Mouse (Mus musculus): ENCODE results near the gene Tcaim.

The Tcaim gene

DNA sequence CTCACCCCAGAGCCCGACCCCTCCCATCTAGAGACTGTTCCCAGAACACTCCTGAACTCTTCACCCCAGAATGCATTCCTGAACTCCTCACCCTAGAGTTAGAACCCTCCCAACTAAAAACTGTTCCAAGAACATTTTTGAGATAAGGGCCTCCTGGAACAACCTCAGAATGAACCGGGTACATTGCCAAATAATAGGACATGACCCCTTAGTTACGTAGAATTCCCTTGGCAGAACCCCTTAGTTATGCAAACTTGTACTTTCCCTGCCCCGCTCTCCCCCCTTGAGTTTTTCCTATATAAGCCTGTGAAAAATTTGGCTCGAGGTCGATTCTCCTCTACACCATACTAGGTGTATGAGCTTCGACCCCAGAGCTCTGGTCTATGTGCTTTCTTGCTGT is 49.8 kb downstream of the Tcaim start:
- DNase-seq: peak; percentile 90

DNA sequence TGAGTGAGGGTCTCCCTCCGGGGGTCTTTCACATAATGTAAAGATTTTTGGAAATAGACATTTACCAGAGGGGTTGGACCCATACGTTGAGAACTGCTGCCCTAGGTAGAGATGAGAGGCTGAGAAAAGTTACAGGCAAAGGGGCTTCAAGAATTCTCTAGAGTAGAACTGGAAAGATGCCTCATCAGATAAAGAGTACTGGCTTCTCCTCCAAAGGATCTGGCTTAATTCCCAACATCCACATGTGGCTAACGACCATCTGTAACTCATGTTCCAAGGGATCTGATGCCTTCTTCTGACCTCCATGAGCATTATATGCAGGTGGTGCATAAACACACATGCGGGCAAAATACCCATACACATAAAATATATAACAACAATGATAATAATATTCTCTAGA is 50.3 kb downstream of the Tcaim start:
- DNase-seq: no peak

DNA sequence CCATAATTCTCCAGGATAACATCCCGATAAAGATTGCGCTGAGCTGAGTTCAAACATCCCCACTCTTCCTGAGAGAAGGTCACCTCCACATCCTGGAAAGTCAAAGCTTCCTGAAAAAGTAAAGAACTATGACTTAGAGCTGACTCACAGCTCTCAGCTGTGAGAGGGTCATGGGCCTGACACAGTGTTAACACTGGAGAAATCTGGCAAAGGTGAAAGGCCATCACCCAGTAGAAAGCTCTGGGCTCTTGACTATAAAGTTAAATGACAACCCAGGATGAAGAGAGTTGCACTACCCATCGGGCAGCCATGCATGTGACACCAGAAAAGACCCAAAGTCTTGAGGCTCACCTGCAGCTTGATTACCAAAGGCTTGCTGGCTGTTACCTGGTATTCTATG is 51.4 kb downstream of the Tcaim start:
- DNase-seq: no peak

DNA sequence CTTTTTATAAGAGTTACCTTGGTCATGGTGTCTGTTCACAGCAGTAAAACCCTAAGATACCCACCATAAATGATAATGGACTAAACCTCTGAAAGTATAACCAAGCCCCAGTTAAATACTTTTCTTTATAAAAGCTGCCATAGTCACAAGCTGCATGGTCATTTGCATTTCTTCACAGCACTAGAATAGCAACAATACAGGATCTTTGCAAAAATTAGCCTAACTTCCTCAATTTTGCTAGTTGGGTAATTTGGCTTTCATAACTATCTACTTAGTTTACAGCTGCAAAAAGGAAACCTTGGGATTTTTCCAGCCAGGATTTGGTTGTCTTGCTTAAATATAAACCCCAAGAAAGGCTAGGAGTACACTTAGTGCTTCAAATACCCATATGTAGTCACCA is 55.4 kb downstream of the Tcaim start:
- no peak for DNase-seq

DNA sequence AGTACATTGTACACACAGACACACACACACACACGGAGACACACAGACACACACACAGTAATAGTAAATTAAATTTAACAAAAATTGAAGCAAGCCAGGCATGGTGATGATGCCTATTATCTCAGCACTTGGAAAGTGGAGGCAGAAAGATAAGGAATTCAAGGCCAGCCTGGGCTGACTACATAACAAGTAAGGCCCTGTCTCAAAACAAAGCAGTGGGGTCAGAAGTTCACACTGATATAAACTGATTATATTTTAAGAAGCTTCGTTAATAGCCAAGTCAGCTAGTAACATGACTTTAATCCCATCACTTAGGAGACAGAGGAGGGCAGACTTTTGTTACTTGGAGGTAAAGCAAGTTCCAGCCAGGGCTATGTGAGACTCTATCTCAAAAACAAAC is 58.4 kb downstream of the Tcaim start:
- DNase-seq: no peak

DNA sequence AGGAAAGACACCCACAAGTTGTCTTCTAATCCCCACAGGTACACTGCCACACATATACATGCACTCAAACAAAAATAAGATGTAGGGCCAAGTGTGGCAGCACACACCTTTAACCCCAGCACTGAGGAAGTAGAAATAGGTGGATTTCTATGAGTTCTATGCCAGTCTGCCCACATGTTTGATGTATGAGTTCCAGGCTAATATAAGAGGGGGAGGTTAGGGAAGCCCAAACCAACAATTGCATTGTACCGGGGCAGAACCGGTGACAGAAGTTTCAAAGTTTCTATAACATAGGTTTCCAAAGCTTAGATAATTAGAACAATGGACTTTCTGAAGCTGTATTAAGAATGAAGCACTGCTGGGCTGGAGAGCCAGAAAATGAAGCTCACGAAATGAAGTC is 59.5 kb downstream of the Tcaim start:
- no peak for DNase-seq

DNA sequence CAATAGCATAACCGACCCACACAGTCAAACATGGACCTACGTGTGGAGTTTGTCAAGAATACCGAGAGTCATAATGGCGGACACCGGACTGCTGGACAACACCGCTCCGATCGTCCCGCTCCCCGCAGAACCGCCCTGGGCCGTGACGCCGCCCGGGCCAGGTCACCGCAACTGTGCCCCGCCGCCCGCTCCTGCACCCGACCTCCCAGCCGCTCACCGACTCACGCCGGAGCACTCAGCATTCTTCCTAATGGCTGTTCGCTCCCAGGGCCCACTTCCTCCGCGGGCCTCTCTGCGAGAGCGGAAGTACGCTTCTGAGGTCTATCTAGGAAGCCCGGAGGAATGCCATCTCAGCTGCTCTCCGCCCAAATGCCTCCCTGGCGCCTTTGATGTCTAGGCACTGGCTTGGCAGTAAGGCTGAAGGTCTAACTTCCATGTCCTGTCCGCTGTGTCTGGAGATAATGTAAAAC is 60.4 kb downstream of the Tcaim start, which contains the start of gene Zfp445:
TSS of gene Zfp445 (minus strand) at position 310 of the 470 bp plus-strand sequence.
- peak; percentile 98 for DNase-seq

DNA sequence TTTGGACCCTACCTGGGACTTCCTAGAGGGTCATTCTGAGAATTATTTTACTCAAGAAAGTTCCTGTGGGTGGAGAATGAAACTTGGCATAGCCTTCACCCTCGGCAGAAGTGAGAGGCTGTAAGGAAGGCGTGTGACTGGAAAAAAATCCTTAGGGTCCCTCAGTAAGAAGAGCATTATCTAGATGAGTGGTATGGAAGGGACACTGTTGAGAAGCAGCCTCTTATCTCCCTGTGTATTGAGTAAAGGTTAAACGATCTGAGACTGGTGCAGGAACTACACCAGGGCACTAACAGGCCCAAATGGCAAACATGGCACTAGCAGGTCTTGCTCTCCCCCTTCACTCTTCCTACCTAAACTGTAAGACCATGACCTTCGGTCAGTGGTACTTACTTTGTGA is 60.9 kb downstream of the Tcaim start:
- DNase-seq: no peak

DNA sequence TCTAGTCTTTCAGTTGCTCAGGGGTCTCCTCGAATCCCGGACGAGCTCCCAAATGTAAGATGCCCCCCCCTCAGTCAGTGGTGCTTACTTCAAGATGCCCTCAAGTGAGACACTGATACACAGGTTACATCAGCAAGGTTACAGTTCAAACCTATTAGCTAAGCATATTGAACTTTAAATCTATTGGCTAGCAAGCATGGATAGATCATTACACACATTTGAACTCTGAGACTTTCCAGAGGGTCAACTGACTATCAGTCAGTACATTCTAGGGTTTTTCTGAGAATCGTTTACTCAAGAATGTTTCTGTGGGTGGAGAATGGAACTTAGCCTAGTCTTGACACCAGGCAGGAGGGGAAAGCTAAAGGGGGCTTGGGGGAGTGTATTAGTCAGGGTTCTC is 67.3 kb downstream of the Tcaim start:
- DNase-seq: no peak

DNA sequence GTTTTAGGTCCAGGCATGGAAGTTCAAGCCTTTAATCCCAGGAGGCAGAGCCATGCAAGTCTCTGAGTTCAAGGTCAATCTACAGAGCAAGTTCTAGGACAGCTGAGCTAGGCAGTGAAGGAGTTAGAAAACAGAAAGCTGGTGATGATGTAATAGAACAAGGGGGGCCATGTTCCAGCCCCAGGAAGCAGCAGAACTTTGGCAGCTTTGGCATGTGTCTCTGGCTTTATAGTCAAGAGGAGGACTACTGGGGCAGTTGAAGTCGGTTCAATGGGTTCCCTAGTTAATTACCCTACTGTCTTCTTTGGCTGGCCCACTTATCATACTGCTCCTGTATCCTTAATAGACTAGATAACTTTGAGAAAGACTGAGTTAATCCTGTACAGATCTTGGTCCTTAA is 69.3 kb downstream of the Tcaim start:
- no peak for DNase-seq

DNA sequence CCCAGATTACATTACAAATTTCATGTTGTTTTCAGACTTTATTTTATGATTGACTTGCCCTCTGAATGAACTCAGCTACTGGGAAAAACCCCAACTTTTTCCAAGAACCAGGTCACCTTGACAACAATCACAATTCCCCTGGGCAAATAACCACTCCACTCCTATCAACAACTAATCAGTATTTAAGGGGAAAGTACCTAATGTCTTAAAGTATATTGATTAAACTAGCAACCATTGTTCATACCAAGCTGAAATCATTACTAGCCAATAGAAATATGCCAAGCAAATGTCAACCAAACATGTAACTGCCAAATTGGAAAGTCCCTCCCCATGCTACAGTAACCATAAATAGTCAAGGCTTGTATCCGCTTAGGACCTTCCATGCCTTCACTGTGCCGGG is 69.8 kb downstream of the Tcaim start:
- DNase-seq: no peak

DNA sequence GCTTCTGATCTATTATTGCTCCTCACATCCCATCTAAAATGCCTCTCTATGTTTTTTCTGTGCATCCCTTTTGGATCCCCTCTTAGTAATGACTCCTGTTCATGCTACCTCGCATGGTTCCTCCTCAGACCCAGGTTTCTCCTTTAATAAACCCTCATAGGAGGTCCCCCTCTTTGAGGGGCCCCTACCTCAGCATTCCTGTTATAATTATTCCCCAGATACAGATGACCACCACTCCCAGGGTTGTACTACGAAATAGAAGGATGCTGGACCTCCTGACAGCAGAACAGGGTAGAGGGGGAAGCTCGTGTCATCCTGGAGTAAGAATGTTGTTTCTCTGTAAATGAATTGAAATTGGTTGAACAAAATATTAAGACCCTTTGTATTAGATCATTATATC is 80.0 kb downstream of the Tcaim start, which contains the start of gene Zkscan7:
TSS of gene Zkscan7 (plus strand) at position 301 of the 400 bp plus-strand sequence.
- no peak for DNase-seq

Measured in heart, adult 11 months (tissue).